Mouse (Mus musculus): ENCODE data around the gene 4930447F04Rik. TPM values are rescaled to one million over a fixed set of nuclear protein-coding genes. Genes with fewer than 3 reads are reported as not detected.

4930447F04Rik gene
- not detected for total RNA-seq (2021)
- long read RNA-seq, experiment 1 = 0 reads
- long read RNA-seq, experiment 2 = 0 reads

DNA sequence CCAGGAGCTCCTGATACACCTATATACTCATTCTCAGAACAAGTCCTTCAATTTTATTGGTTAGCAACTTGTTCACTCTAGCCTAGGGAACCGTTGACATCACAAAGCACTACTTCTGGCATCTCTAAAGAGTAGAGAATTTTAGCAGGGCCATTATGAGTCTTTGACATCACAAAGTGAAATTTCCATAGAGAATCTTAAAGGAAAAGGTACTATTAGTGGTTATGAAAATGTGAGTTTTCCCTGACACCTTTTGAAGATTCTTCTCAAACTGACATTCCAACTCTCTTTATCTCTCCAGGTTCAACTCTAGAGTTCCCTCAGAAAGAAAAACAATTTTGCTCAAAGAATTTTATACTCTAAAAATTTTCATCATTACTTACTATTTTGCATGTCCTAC is at the start of gene 4930447F04Rik:
Gene 4930447F04Rik, minus strand, starts transcription at position 101 of the 400 bp plus-strand sequence.
- no peak for DNase-seq
